Mouse (Mus musculus) erythroblast, embryonic 14.5 days (primary cell): ENCODE data around the gene Arid5b.

Source experiments
- GATA1 ChIP-seq: IDR thresholded peaks from 2 replicates; pipeline ENCODE4 v1.6.1; 2012; ENCODE audit warnings: low read length, inconsistent platforms, mixed read lengths
- TAL1 ChIP-seq: IDR thresholded peaks from 3 replicates; pipeline ENCODE4 v1.6.1; 2012; ENCODE audit warnings: low read length, inconsistent platforms, mixed read lengths

- TF ChIP-seq GATA1 (no peak), TAL1 (no peak)
These were observed 37.6 kb downstream of the Arid5b start for GRCm38 (mm10) chr10:68240804-68241485.
